Mouse (Mus musculus): ENCODE data around the gene Gm20388. TPM values are rescaled to one million over a fixed set of nuclear protein-coding genes. Genes with fewer than 3 reads are reported as not detected.

Gene Gm20388
- polyA plus RNA-seq, 1 experiment from 2014 or later = not detected

- no peak overlapping the region for H3K4me3 ChIP-seq
- H3K4me2 ChIP-seq = no peak overlapping the region
- peaks cover 14% of the 10 kb centered on the region; the same call in 1 of the 2 replicates for H3K27me3 ChIP-seq (replicated peaks)
- ATAC-seq = no peak
- no peak overlapping the region for H3K9ac ChIP-seq
- 66% methylated on average over 16 of the region's 16 CpGs for WGBS (ENCODE audit: insufficient replicate concordance)
- no peak overlapping the region for H3K27ac ChIP-seq
- no peaks in the 10 kb centered on the region for H3K9me3 ChIP-seq (replicated peaks)
- H3K4me1 ChIP-seq = no peaks in the 10 kb centered on the region
- no peaks in the 10 kb centered on the region for H3K36me3 ChIP-seq
Measured at GRCm38 (mm10) chr8:122088631-122089030, 2178.0 kb downstream of the Gm20388 start.

GRCm38 (mm10) chr8:122089186-122089700 is 2178.6 kb downstream of the Gm20388 start:
- Histone ChIP-seq H3K9me3 (replicated peaks) (no peaks in the 10 kb centered on the region), H3K27ac (no peak overlapping the region), H3K9ac (no peak overlapping the region), H3K4me1 (no peaks in the 10 kb centered on the region), H3K4me2 (no peak overlapping the region), H3K4me3 (no peak overlapping the region), H3K27me3 (replicated peaks) (peaks cover 8% of the 10 kb centered on the region; the same call in 1 of the 2 replicates), H3K36me3 (no peaks in the 10 kb centered on the region)
- no peak for ATAC-seq
- WGBS (ENCODE audit: insufficient replicate concordance) = 67% methylated on average over 7 of the region's 7 CpGs

GRCm38 (mm10) chr8:122092476-122092875 is 2181.8 kb downstream of the Gm20388 start:
- no peak overlapping the region for H3K4me3 ChIP-seq
- no peaks in the 10 kb centered on the region for H3K9me3 ChIP-seq (replicated peaks)
- no peak overlapping the region for H3K4me2 ChIP-seq
- 63% methylated on average over 5 of the region's 5 CpGs for WGBS (ENCODE audit: insufficient replicate concordance)
- no peak for ATAC-seq
- H3K4me1 ChIP-seq = no peaks in the 10 kb centered on the region
- H3K27me3 ChIP-seq (replicated peaks) = no peaks in the 10 kb centered on the region
- no peak overlapping the region for H3K27ac ChIP-seq
- H3K36me3 ChIP-seq = no peaks in the 10 kb centered on the region
- no peak overlapping the region for H3K9ac ChIP-seq

GRCm38 (mm10) chr8:122098766-122099165 is 2188.1 kb downstream of the Gm20388 start:
- Histone ChIP-seq H3K27ac (no peak overlapping the region), H3K4me2 (no peak overlapping the region), H3K9me3 (replicated peaks) (no peaks in the 10 kb centered on the region), H3K36me3 (no peaks in the 10 kb centered on the region), H3K9ac (no peak overlapping the region), H3K27me3 (replicated peaks) (0 out of 2 replicates have a peak, but pooled peaks cover 9% of the 10 kb centered on the region), H3K4me1 (no peaks in the 10 kb centered on the region), H3K4me3 (no peak overlapping the region)
- no peak for ATAC-seq
- WGBS (ENCODE audit: insufficient replicate concordance) = 72% methylated on average over 3 of the region's 3 CpGs

GRCm38 (mm10) chr8:122099711-122100220 is 2189.1 kb downstream of the Gm20388 start:
- no peak for ATAC-seq
- no peaks in the 10 kb centered on the region for H3K4me1 ChIP-seq
- WGBS (ENCODE audit: insufficient replicate concordance) = 61% methylated on average over 7 of the region's 7 CpGs
- H3K4me3 ChIP-seq = no peak overlapping the region
- no peak overlapping the region for H3K27ac ChIP-seq
- H3K9ac ChIP-seq = no peak overlapping the region
- H3K36me3 ChIP-seq = no peaks in the 10 kb centered on the region
- 0 out of 2 replicates have a peak, but pooled peaks cover 9% of the 10 kb centered on the region for H3K27me3 ChIP-seq (replicated peaks)
- no peak overlapping the region for H3K4me2 ChIP-seq
- H3K9me3 ChIP-seq (replicated peaks) = no peaks in the 10 kb centered on the region

GRCm38 (mm10) chr8:122101816-122102215 is 2191.2 kb downstream of the Gm20388 start:
- Histone ChIP-seq H3K4me1 (0 out of 2 replicates have a peak, but pooled peaks cover 4% of the 10 kb centered on the region), H3K9me3 (replicated peaks) (no peaks in the 10 kb centered on the region), H3K9ac (no peak overlapping the region), H3K27ac (no peak overlapping the region), H3K27me3 (replicated peaks) (0 out of 2 replicates have a peak, but pooled peaks cover 12% of the 10 kb centered on the region), H3K4me2 (no peak overlapping the region), H3K36me3 (no peaks in the 10 kb centered on the region), H3K4me3 (no peak overlapping the region)
- ATAC-seq = no peak
- 62% methylated on average over 5 of the region's 5 CpGs for WGBS (ENCODE audit: insufficient replicate concordance)

GRCm38 (mm10) chr8:122102286-122102685 is 2191.6 kb downstream of the Gm20388 start:
- ATAC-seq = no peak
- H3K4me3 ChIP-seq = no peak overlapping the region
- H3K4me2 ChIP-seq = no peak overlapping the region
- H3K9me3 ChIP-seq (replicated peaks) = no peaks in the 10 kb centered on the region
- 0 out of 2 replicates have a peak, but pooled peaks cover 9% of the 10 kb centered on the region for H3K4me1 ChIP-seq
- no peak overlapping the region for H3K27ac ChIP-seq
- H3K9ac ChIP-seq = no peak overlapping the region
- H3K36me3 ChIP-seq = no peaks in the 10 kb centered on the region
- WGBS (ENCODE audit: insufficient replicate concordance) = 62% methylated on average over 8 of the region's 8 CpGs
- 0 out of 2 replicates have a peak, but pooled peaks cover 14% of the 10 kb centered on the region for H3K27me3 ChIP-seq (replicated peaks)

- Histone ChIP-seq H3K4me2 (no peak overlapping the region), H3K36me3 (no peaks in the 10 kb centered on the region), H3K9me3 (replicated peaks) (no peaks in the 10 kb centered on the region), H3K9ac (no peak overlapping the region), H3K4me1 (0 out of 2 replicates have a peak, but pooled peaks cover 9% of the 10 kb centered on the region), H3K4me3 (no peak overlapping the region), H3K27ac (no peak overlapping the region), H3K27me3 (replicated peaks) (0 out of 2 replicates have a peak, but pooled peaks cover 14% of the 10 kb centered on the region)
- ATAC-seq = no peak
- 62% methylated on average over 9 of the region's 9 CpGs for WGBS (ENCODE audit: insufficient replicate concordance)
Measured at GRCm38 (mm10) chr8:122103241-122103640, 2192.6 kb downstream of the Gm20388 start.

- Histone ChIP-seq H3K4me3 (no peak overlapping the region), H3K9ac (no peak overlapping the region), H3K4me2 (no peak overlapping the region), H3K36me3 (no peaks in the 10 kb centered on the region), H3K27ac (no peak overlapping the region), H3K4me1 (0 out of 2 replicates have a peak, but pooled peaks cover 9% of the 10 kb centered on the region), H3K9me3 (replicated peaks) (no peaks in the 10 kb centered on the region), H3K27me3 (replicated peaks) (0 out of 2 replicates have a peak, but pooled peaks cover 14% of the 10 kb centered on the region)
- 60% methylated on average over 4 of the region's 4 CpGs for WGBS (ENCODE audit: insufficient replicate concordance)
- ATAC-seq = no peak
Measured at GRCm38 (mm10) chr8:122104658-122105057, 2194.0 kb downstream of the Gm20388 start.

GRCm38 (mm10) chr8:122106270-122106669 is 2195.6 kb downstream of the Gm20388 start:
- H3K27ac ChIP-seq = no peak overlapping the region
- 46% methylated on average over 9 of the region's 9 CpGs for WGBS (ENCODE audit: insufficient replicate concordance)
- no peak overlapping the region for H3K4me3 ChIP-seq
- ATAC-seq = no peak
- H3K36me3 ChIP-seq = no peaks in the 10 kb centered on the region
- 0 out of 2 replicates have a peak, but pooled peaks cover 10% of the 10 kb centered on the region for H3K27me3 ChIP-seq (replicated peaks)
- no peaks in the 10 kb centered on the region for H3K9me3 ChIP-seq (replicated peaks)
- H3K9ac ChIP-seq = no peak overlapping the region
- H3K4me2 ChIP-seq = no peak overlapping the region
- H3K4me1 ChIP-seq = 0 out of 2 replicates have a peak, but pooled peaks cover 9% of the 10 kb centered on the region

GRCm38 (mm10) chr8:122110240-122110866 is 2199.7 kb downstream of the Gm20388 start:
- H3K9me3 ChIP-seq (replicated peaks) = no peaks in the 10 kb centered on the region
- no peak for ATAC-seq
- H3K4me2 ChIP-seq = no peak overlapping the region
- no peak overlapping the region for H3K4me3 ChIP-seq
- H3K4me1 ChIP-seq = peaks cover 20% of the 10 kb centered on the region; the same call in 1 of the 2 replicates
- no peaks in the 10 kb centered on the region for H3K36me3 ChIP-seq
- WGBS (ENCODE audit: insufficient replicate concordance) = 54% methylated on average over 20 of the region's 20 CpGs
- H3K27me3 ChIP-seq (replicated peaks) = peaks cover 16% of the 10 kb centered on the region; the same call in 1 of the 2 replicates
- H3K27ac ChIP-seq = no peak overlapping the region
- no peak overlapping the region for H3K9ac ChIP-seq

GRCm38 (mm10) chr8:122110867-122111253 is 2200.2 kb downstream of the Gm20388 start:
- peaks cover 16% of the 10 kb centered on the region; the same call in 1 of the 2 replicates for H3K27me3 ChIP-seq (replicated peaks)
- ATAC-seq = no peak
- H3K4me2 ChIP-seq = no peak overlapping the region
- no peaks in the 10 kb centered on the region for H3K9me3 ChIP-seq (replicated peaks)
- H3K4me3 ChIP-seq = no peak overlapping the region
- H3K27ac ChIP-seq = no peak overlapping the region
- H3K9ac ChIP-seq = no peak overlapping the region
- H3K4me1 ChIP-seq = peaks cover 20% of the 10 kb centered on the region; the same call in 1 of the 2 replicates
- no peaks in the 10 kb centered on the region for H3K36me3 ChIP-seq
- 35% methylated on average over 6 of the region's 6 CpGs for WGBS (ENCODE audit: insufficient replicate concordance)

Data from liver, embryonic 12.5 days (tissue).